Mouse (Mus musculus) MEL (cell line): ENCODE results near the gene 2610318N02Rik. TPM values are rescaled to one million over a fixed set of nuclear protein-coding genes. Genes with fewer than 3 reads are reported as not detected.

Experiments used
- DNase-seq: peaks from one replicate; pipeline ENCODE4 v3.0.0; 2011; ENCODE audit warnings: low read depth, low spot score
- H3K27ac ChIP-seq: 2 replicates; pipeline ENCODE4 v1.5.1; 2012; ENCODE audit warnings: low read depth, mild to moderate bottlenecking, control low read depth, low read length, moderate library complexity; ENCODE audit not compliant: control insufficient read depth
- H3K27me3 ChIP-seq, 2 experiments: fragments of 150-350 bp in 1 of 2; sonication (generic) in 1 of 2; 2 replicates each; pipeline ENCODE4 v1.6.1; 2012; ENCODE audit warnings: low read length in 2 of 2, mild to moderate bottlenecking in 2 of 2, improper control_type of control experiment in 1 of 2, moderate library complexity in 1 of 2; ENCODE audit not compliant: insufficient read depth in 2 of 2, control insufficient read depth in 1 of 2
- H3K36me3 ChIP-seq, 2 experiments: 2 replicates each; pipeline ENCODE4 v1.6.1; 2012 to 2014; ENCODE audit warnings: low read length in 2 of 2, improper control_type of control experiment in 1 of 2, inconsistent platforms in 1 of 2, mild to moderate bottlenecking in 1 of 2; ENCODE audit not compliant: insufficient read depth in 2 of 2, control insufficient read depth in 1 of 2
- H3K4me1 ChIP-seq, 2 experiments: fragments of 150-350 bp in 1 of 2; sonication (generic) in 1 of 2; 2 replicates each; pipeline ENCODE4 v1.6.1; 2012; ENCODE audit warnings: low read length in 2 of 2, improper control_type of control experiment in 1 of 2, mild to moderate bottlenecking in 1 of 2; ENCODE audit not compliant: insufficient read depth in 2 of 2, control insufficient read depth in 1 of 2
- H3K4me3 ChIP-seq, 2 experiments: fragments of 150-350 bp in 1 of 2; sonication (generic) in 1 of 2; 2 replicates each; pipeline ENCODE4 v1.5.1; 2012; ENCODE audit warnings: low read depth in 2 of 2, low read length in 2 of 2, mild to moderate bottlenecking in 2 of 2, moderate library complexity in 2 of 2, control low read depth in 1 of 2, improper control_type of control experiment in 1 of 2; ENCODE audit not compliant: control insufficient read depth in 1 of 2, insufficient read depth in 1 of 2
- H3K79me2 ChIP-seq: 2 replicates; pipeline ENCODE4 v1.6.1; 2012; ENCODE audit warnings: mild to moderate bottlenecking, low read length, moderate library complexity; ENCODE audit not compliant: control insufficient read depth, poor library complexity, insufficient read depth
- H3K9ac ChIP-seq: 2 replicates; pipeline ENCODE4 v1.6.1; 2012; ENCODE audit warnings: low read depth, mild to moderate bottlenecking, control low read depth, low read length, moderate library complexity; ENCODE audit not compliant: control insufficient read depth, poor library complexity, severe bottlenecking
- H3K9me3 ChIP-seq: fragments of 150-350 bp; sonication (generic); replicated peaks from 2 replicates; pipeline ENCODE4 v1.6.1; 2012; ENCODE audit warnings: mild to moderate bottlenecking, low read length, improper control_type of control experiment, moderate library complexity; ENCODE audit not compliant: insufficient read depth
- BHLHE40 ChIP-seq: IDR thresholded peaks from 2 replicates; pipeline ENCODE4 v1.6.1; 2012; ENCODE audit warnings: low read depth, mild to moderate bottlenecking, inconsistent platforms, low read length, improper control_type of control experiment, borderline replicate concordance
- EP300 ChIP-seq, 2 experiments: IDR thresholded peaks; 2 replicates each; pipeline ENCODE4 v1.6.1; 2011; ENCODE audit warnings: improper control_type of control experiment in 2 of 2, low read length in 2 of 2, low read depth in 1 of 2, mild to moderate bottlenecking in 1 of 2
- ETS1 ChIP-seq: IDR thresholded peaks from 2 replicates; pipeline ENCODE4 v1.6.1; 2012; ENCODE audit warnings: low read depth, mild to moderate bottlenecking, inconsistent platforms, low read length, improper control_type of control experiment, moderate library complexity
- GATA1 ChIP-seq: IDR thresholded peaks from 2 replicates; pipeline ENCODE4 v1.6.1; 2011; ENCODE audit warnings: low read depth, low read length, improper control_type of control experiment
- JUND ChIP-seq: IDR thresholded peaks from 2 replicates; pipeline ENCODE4 v1.6.1; 2011; ENCODE audit warnings: low read depth, mild to moderate bottlenecking, improper control_type of control experiment, low read length
- MAFK ChIP-seq: IDR thresholded peaks from 2 replicates; pipeline ENCODE4 v1.6.1; 2011; ENCODE audit warnings: low read depth, mild to moderate bottlenecking, low read length, improper control_type of control experiment, borderline replicate concordance
- MEF2A ChIP-seq: IDR thresholded peaks from 2 replicates; pipeline ENCODE4 v1.6.1; 2014; ENCODE audit warnings: low read depth, mild to moderate bottlenecking, inconsistent platforms, low read length, improper control_type of control experiment; ENCODE audit not compliant: poor library complexity, insufficient replicate concordance, severe bottlenecking; ENCODE audit errors: extremely low read depth
- MXI1 ChIP-seq: IDR thresholded peaks from 2 replicates; pipeline ENCODE4 v1.6.1; 2011; ENCODE audit warnings: mild to moderate bottlenecking, low read depth, low read length, improper control_type of control experiment
- MYC ChIP-seq: IDR thresholded peaks from 2 replicates; pipeline ENCODE4 v1.6.1; 2011; ENCODE audit warnings: low read depth, mild to moderate bottlenecking, low read length, improper control_type of control experiment, moderate library complexity
- POLR2A ChIP-seq, 2 experiments: IDR thresholded peaks; 2 replicates each; pipeline ENCODE4 v1.6.1; 2011 to 2012; ENCODE audit warnings: low read length in 2 of 2, mild to moderate bottlenecking in 2 of 2, control low read depth in 1 of 2, improper control_type of control experiment in 1 of 2, low read depth in 1 of 2, moderate library complexity in 1 of 2; ENCODE audit not compliant: control insufficient read depth in 1 of 2, insufficient read depth in 1 of 2, poor library complexity in 1 of 2
- RCOR1 ChIP-seq: IDR thresholded peaks from 2 replicates; pipeline ENCODE4 v1.6.1; 2012; ENCODE audit warnings: low read depth, mild to moderate bottlenecking, inconsistent platforms, low read length, improper control_type of control experiment
- SIN3A ChIP-seq: IDR thresholded peaks from 2 replicates; pipeline ENCODE4 v1.6.1; 2012; ENCODE audit warnings: low read length, improper control_type of control experiment, inconsistent platforms
- SMC3 ChIP-seq: IDR thresholded peaks from 2 replicates; pipeline ENCODE4 v1.6.1; 2011; ENCODE audit warnings: low read depth, low read length, improper control_type of control experiment
- TBP ChIP-seq: IDR thresholded peaks from 2 replicates; pipeline ENCODE4 v1.8.0; 2011; ENCODE audit warnings: low read depth, low read length, improper control_type of control experiment
- USF1 ChIP-seq: IDR thresholded peaks from 2 replicates; pipeline ENCODE4 v1.6.1; 2014; ENCODE audit warnings: low read depth, mild to moderate bottlenecking, inconsistent platforms, low read length, improper control_type of control experiment, moderate library complexity
- ZKSCAN1 ChIP-seq: IDR thresholded peaks from 2 replicates; pipeline ENCODE4 v1.6.1; 2012; ENCODE audit warnings: low read depth, mild to moderate bottlenecking, inconsistent platforms, low read length, improper control_type of control experiment, moderate library complexity
- polyA plus RNA-seq, 2 experiments: library from polyadenylated mRNA; stranded (reverse) in 1 of 2; unstranded in 1 of 2; fragments of >175 nt in 1 of 2; fragments of >200 nt in 1 of 2; gene quantifications; 2 replicates each; pipeline versions ENCODE4 v1.2.1 to v1.2.4; 2012; ENCODE audit warnings: low replicate concordance in 2 of 2, low read depth in 1 of 2; ENCODE audit not compliant: insufficient read length in 2 of 2, insufficient read depth in 1 of 2, missing spikeins in 1 of 2
- total RNA-seq: library from RNA; depleted of rRNA; stranded (reverse); fragments of 300-350 nt; gene quantifications from 2 replicates; pipeline ENCODE4 v1.2.3, GENCODE M21; 2012; rRNA removed

Gene 2610318N02Rik
- total and polyA plus RNA-seq, 3 experiments: 23.8 to 80.6 TPM; not detected in 1

GRCm38 (mm10) chr16:17067552-17067951 lies 57.4 kb downstream of the 2610318N02Rik start:
- H3K9me3 ChIP-seq: no peaks in the 10 kb centered on the region
- H3K27me3 ChIP-seq: no peaks in the 10 kb centered on the region; a peak in 1 of 4 replicates
- no peak overlapping the region for H3K9ac ChIP-seq
- H3K4me1 ChIP-seq: peaks cover 2 to 12% of the 10 kb centered on the region in 2 experiments; a peak in 2 of 4 replicates
- DNase-seq: peak; percentile 68
- H3K79me2 ChIP-seq: no peaks in the 10 kb centered on the region
- H3K36me3 ChIP-seq: peaks cover 0 to 13% of the 10 kb centered on the region in 2 experiments; a peak in 2 of 4 replicates
- no peak overlapping the region for H3K4me3 ChIP-seq
- TF ChIP-seq SMC3: no peak; the same call in 1 of the 2 replicates
- TF ChIP-seq MAFK: peak; percentile 45; the same call in 1 of the 2 replicates
- peak; percentile 49; the same call in 1 of the 2 replicates for TF ChIP-seq MEF2A
- no peak for TF ChIP-seq JUND
- TF ChIP-seq RCOR1: peak; percentile 98
- peak; percentile 70 for TF ChIP-seq MXI1
- peak; percentile 84 for TF ChIP-seq SIN3A
- peak; percentile 92 for TF ChIP-seq GATA1
- TF ChIP-seq USF1: no peak
- TF ChIP-seq EP300 (IDR thresholded peaks at IDR 0.05; ENCODE audit: low read depth in 1 of 2, low read length in 2 of 2): peak; percentile 71 to 76
- no peak for TF ChIP-seq POLR2A (IDR thresholded peaks at IDR 0.05; ENCODE audit: control insufficient read depth in 1 of 2, insufficient read depth in 1 of 2, low read depth in 1 of 2, low read length in 2 of 2, poor library complexity in 1 of 2)
- peak; percentile 68; the same call in 1 of the 2 replicates for TF ChIP-seq MYC
- peak; percentile 67 for TF ChIP-seq TBP
- TF ChIP-seq BHLHE40: peak; percentile 99
- TF ChIP-seq ETS1: peak; percentile 81
- no peak for TF ChIP-seq ZKSCAN1
- no peak overlapping the region for H3K27ac ChIP-seq

Other genes starting within 250 kb of the 2610318N02Rik start
- gene Ppm1f, start 228.7 kb downstream of the 2610318N02Rik start, total RNA-seq: 28.6 and 30.6 TPM in 2 replicates
- gene Ppm1f, start 228.7 kb downstream of the 2610318N02Rik start, polyA plus RNA-seq: 10 to 100 TPM in 1 of 2 experiments, not detected in 1; 28.3 TPM
- 125 and 131 TPM in 2 replicates for gene Mapk1, start 141.8 kb downstream of the 2610318N02Rik start, total RNA-seq
- gene Mapk1, start 141.8 kb downstream of the 2610318N02Rik start, polyA plus RNA-seq: 100 to 1,000 TPM; 144 to 225 TPM
- gene Ypel1, start 55.5 kb downstream of the 2610318N02Rik start, total RNA-seq: 0.42 and 0.46 TPM in 2 replicates
- 1 to 10 TPM in 1 of 2 experiments, not detected in 1; 1.1 TPM for gene Ypel1, start 55.5 kb downstream of the 2610318N02Rik start, polyA plus RNA-seq
- 62.1 and 62.9 TPM in 2 replicates for gene Ppil2, start 13.9 kb downstream of the 2610318N02Rik start, total RNA-seq
- 10 to 100 TPM in 1 of 2 experiments, not detected in 1; 81.2 TPM for gene Ppil2, start 13.9 kb downstream of the 2610318N02Rik start, polyA plus RNA-seq
- gene Sdf2l1, start 7.2 kb upstream of the 2610318N02Rik start, total RNA-seq: 246 and 263 TPM in 2 replicates
- 100 to 1,000 TPM in 1 of 2 experiments, not detected in 1; 249 TPM for gene Sdf2l1, start 7.2 kb upstream of the 2610318N02Rik start, polyA plus RNA-seq
- gene Ydjc, start 19.5 kb upstream of the 2610318N02Rik start, total RNA-seq: 56.7 TPM in 2 replicates
- gene Ydjc, start 19.5 kb upstream of the 2610318N02Rik start, polyA plus RNA-seq: 10 to 100 TPM in 1 of 2 experiments, not detected in 1; 68.5 TPM
- gene Ccdc116, start 22.1 kb upstream of the 2610318N02Rik start, total RNA-seq: 3.4 and 4.9 TPM in 2 replicates
- gene Ccdc116, start 22.1 kb upstream of the 2610318N02Rik start, polyA plus RNA-seq: 1 to 10 TPM in 1 of 2 experiments, not detected in 1; 7.9 TPM
- gene Ube2l3, start 77.5 kb upstream of the 2610318N02Rik start, total RNA-seq: 137 and 166 TPM in 2 replicates
- gene Ube2l3, start 77.5 kb upstream of the 2610318N02Rik start, polyA plus RNA-seq: 1,000 to 10,000 TPM in 1 of 2 experiments, 100 to 1,000 TPM in 1; 297 to 2,006 TPM
- gene Rimbp3, start 83.4 kb upstream of the 2610318N02Rik start, total RNA-seq: 0.36 and 0.62 TPM in 2 replicates
- under 1 TPM in 1 of 2 experiments, not detected in 1; 0.35 TPM for gene Rimbp3, start 83.4 kb upstream of the 2610318N02Rik start, polyA plus RNA-seq
- gene Hic2, start 108.4 kb upstream of the 2610318N02Rik start, total RNA-seq: 5.8 and 5.9 TPM in 2 replicates
- gene Hic2, start 108.4 kb upstream of the 2610318N02Rik start, polyA plus RNA-seq: 1 to 10 TPM in 1 of 2 experiments, not detected in 1; 9.5 TPM
- gene Tmem191c, start 150.9 kb upstream of the 2610318N02Rik start, total RNA-seq: 2.6 and 3.3 TPM in 2 replicates
- gene Tmem191c, start 150.9 kb upstream of the 2610318N02Rik start, polyA plus RNA-seq: 1 to 10 TPM in 1 of 2 experiments, not detected in 1; 7.5 TPM
- gene Serpind1, start 206.2 kb upstream of the 2610318N02Rik start, total RNA-seq: not detected in 2 replicates
- not detected for gene Serpind1, start 206.2 kb upstream of the 2610318N02Rik start, polyA plus RNA-seq